Mouse (Mus musculus) adrenal gland, adult 8-10 months (tissue): ENCODE measurements at regions not wholly inside any gene's neighbourhood (a gene's known extent, or its start where the extent isn't known, plus 50 kb on each side); places are given as distances from the start of the nearest gene placed in this dataset.

Source experiments
- DNase-seq: peaks from one replicate; pipeline ENCODE4 v3.0.0; 2022

- no peak for DNase-seq
These were observed 600.4 kb upstream of the Tusc1 start for GRCm38 (mm10) chr4:93935692-93936091.

- no peak for DNase-seq
These were observed 591.8 kb upstream of the Tusc1 start for GRCm38 (mm10) chr4:93927117-93927516.

GRCm38 (mm10) chr4:93924402-93924801 is 589.1 kb upstream of the Tusc1 start:
- DNase-seq, result no peak

GRCm38 (mm10) chr4:93886631-93887030 is 551.3 kb upstream of the Tusc1 start:
- no peak for DNase-seq

- DNase-seq, result no peak
These were observed 546.0 kb upstream of the Tusc1 start for GRCm38 (mm10) chr4:93881318-93881717.

GRCm38 (mm10) chr4:93879351-93879872 is 544.1 kb upstream of the Tusc1 start:
- peak; percentile 62 for DNase-seq

GRCm38 (mm10) chr4:93873271-93873670 is 538.0 kb upstream of the Tusc1 start:
- peak; percentile 12 for DNase-seq

GRCm38 (mm10) chr4:93853451-93853850 is 518.1 kb upstream of the Tusc1 start:
- DNase-seq, result no peak

GRCm38 (mm10) chr4:93849178-93849577 is 513.9 kb upstream of the Tusc1 start:
- no peak for DNase-seq

GRCm38 (mm10) chr4:93830701-93831100 is 495.4 kb upstream of the Tusc1 start:
- no peak for DNase-seq

GRCm38 (mm10) chr4:93793104-93793503 is 457.8 kb upstream of the Tusc1 start:
- DNase-seq, result no peak

- DNase-seq, result no peak
These were observed 454.8 kb upstream of the Tusc1 start for GRCm38 (mm10) chr4:93790157-93790556.

GRCm38 (mm10) chr4:93754497-93754896 is 419.2 kb upstream of the Tusc1 start:
- DNase-seq, result no peak

- peak; percentile 67 for DNase-seq
These were observed 411.0 kb upstream of the Tusc1 start for GRCm38 (mm10) chr4:93746326-93746725.

GRCm38 (mm10) chr4:93713711-93714110 is 378.4 kb upstream of the Tusc1 start:
- peak; percentile 10 for DNase-seq

- DNase-seq, result no peak
These were observed 341.2 kb upstream of the Tusc1 start for GRCm38 (mm10) chr4:93676403-93677039.

- DNase-seq, result no peak
These were observed 340.6 kb upstream of the Tusc1 start for GRCm38 (mm10) chr4:93675739-93676402.

GRCm38 (mm10) chr4:93669050-93669449 is 333.7 kb upstream of the Tusc1 start:
- no peak for DNase-seq

- DNase-seq, result no peak
These were observed 329.0 kb upstream of the Tusc1 start for GRCm38 (mm10) chr4:93664293-93664692.

- no peak for DNase-seq
These were observed 302.9 kb upstream of the Tusc1 start for GRCm38 (mm10) chr4:93638207-93638606.

GRCm38 (mm10) chr4:93598474-93598873 is 263.2 kb upstream of the Tusc1 start:
- DNase-seq, result no peak

GRCm38 (mm10) chr4:93584328-93584727 is 249.0 kb upstream of the Tusc1 start:
- no peak for DNase-seq

GRCm38 (mm10) chr4:93583670-93584303 is 248.5 kb upstream of the Tusc1 start:
- no peak for DNase-seq

- DNase-seq, result no peak
These were observed 244.0 kb upstream of the Tusc1 start for GRCm38 (mm10) chr4:93579343-93579742.
